Mouse (Mus musculus) spleen, embryonic (tissue): ENCODE data around the gene Tbcc.
"Not testable (repeated sequence)": the region's sequence is repeated elsewhere in the genome, so short reads cannot be mapped to it uniquely, and the experiment has no call there.

Experiments
- CTCF ChIA-PET: fragments of 350-600 bp; sonication (Branson Sonifier 250); formaldehyde crosslinking; loops from one replicate; lab custom pipeline; 2022; lab: Charles Lee

The Tbcc gene

DNA sequence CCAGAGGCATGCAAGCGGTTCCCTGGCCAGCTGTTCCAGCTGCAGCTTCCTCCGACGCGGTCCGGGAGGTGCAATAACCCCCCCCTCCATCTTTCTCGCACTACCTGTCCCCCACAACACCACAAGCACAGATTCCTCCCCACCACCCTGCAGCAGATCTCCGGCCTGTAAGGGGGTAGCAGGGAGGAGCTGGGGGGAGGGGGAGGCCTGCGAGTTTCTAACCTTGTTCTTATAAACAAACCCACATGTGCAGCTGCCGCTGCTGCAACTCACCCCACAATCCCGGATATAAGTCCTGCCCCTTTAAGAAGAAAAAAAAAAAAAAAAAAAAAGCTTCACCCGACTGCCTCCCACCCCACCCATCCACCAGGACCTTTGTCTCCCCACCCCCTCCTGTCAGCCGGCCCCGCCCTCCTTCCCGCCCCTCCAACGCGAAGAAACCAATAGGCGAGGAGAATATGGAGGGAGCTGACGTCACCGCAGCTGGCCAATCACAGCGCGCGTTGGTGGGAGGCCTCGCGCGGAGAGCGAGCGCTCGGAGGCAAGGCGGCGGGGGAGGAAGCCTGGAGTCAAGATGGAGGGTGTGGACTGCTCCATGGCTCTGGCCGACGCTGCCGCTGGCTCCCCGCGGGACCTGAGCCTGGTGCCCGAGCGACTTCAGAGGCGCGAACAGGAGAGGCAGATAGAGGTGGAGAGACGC is at the start of gene Tbcc:
Gene Tbcc, plus strand, starts transcription at position 569 of the 700 bp plus-strand sequence.
- CTCF ChIA-PET, result interaction anchor here (0.6 kb wide), 4 partner anchors 32 to 1447 kb away, joined by 3 to 5 read pairs (median 4); partner anchors contain the start of gene 2310039H08Rik

DNA sequence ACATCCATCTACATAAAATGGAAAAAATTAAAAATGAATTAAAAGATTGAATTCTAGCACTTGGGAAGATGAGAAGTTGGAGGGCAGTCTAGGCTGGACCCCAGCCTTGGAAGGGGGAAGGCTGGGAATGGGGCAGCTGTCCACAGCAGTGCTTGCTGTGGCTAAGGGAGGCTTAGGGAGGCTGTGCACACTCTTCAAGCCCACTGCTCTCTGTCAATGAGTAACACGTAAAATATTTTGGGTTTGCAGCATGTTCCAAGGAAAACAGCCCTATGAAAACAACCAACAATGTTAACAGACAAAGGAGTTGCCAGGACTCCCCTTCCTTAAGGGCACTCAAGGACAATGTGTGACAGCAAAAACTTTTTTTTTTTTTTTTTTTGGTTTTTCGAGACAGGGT is 47.5 kb upstream of the Tbcc start:
- CTCF ChIA-PET, result no interaction called here

DNA sequence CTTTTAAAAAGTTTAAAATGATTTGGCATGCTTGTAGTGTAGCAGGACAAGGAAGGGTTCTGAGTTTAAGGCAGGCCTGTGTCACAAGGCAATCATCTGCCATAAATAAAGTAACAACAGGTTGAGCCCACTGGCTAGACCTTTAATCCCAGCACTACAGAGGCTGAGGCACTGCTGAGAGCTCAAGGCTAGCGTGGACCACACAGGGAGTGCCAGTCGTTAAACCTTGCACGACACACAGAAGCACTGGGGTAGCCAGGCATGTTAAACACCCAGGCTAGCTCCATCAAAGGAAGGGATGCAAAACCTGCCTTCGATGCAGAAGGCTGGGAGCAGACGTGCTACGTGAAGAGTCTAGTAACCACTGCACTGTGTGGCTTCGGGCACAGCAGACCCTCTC is 46.8 kb upstream of the Tbcc start:
- CTCF ChIA-PET, result no interaction called here

DNA sequence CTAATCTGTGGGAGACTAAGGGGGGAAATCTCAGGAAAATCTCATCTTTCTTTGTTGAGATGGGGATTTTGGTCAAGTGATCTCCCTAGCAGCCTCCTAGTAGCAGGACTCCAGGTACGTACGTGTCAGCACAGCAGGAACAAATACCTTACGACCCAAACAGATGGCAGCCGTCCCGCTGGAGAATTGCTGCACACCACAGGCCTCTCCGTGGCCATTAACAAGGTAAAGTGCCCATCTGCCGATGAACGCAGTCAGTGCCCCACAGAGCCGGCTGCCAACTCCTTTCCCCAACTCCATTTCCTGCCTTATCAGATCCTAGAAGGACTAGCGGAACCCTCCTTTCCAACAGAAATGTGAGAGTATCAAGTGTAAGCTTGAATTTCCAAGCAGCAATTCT is 45.7 kb upstream of the Tbcc start:
- CTCF ChIA-PET, result no interaction called here

- CTCF ChIA-PET, result no interaction called here
Measured at GRCm38 (mm10) chr17:46845262-46845661, 45.2 kb upstream of the Tbcc start.

GRCm38 (mm10) chr17:46846573-46846972 is 43.9 kb upstream of the Tbcc start:
- CTCF ChIA-PET, result not testable (repeated sequence)

DNA sequence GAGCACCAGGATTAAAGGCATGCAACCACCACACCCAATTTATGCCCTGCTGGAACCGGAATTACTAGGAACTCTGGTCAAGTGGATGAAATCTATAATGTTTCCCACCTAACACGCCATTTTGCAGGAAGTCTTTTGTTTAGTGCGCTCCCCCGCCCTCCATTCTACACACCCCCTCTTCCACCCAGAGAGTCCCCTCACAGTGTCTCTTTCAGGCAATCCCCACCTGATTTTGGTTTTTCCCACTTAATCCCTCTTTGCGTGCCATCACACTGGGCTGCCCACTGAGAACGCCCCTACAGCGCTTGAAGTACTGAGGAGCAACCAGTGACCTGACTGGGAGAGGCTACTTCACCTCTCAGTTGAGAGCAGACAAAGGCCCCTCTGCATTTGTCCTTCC is 43.3 kb upstream of the Tbcc start:
- CTCF ChIA-PET, result no interaction called here

DNA sequence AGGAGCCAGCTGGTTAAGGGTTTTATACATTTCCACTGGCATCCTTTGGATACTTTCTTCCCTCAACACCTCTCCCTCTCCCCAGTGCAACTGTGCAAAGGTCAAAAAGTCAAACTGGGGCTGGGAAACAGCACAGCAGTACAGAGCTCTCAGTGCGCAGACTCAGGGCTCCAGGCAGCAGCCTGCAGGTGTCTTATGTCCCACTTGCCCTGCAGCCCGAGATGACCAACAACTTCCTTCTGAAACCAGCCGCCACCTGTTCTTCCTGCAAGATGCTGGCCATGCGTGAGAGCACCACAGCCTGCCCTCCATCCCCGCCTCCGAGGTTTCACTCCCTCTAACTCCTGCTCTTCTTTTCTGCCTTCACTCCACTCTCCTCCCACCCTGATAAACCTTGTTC is 37.8 kb upstream of the Tbcc start:
- CTCF ChIA-PET, result interaction anchor here (0.6 kb wide), 1 partner anchor 1296 kb away, joined by 3 read pairs; no protein-coding TSS in a partner anchor

- CTCF ChIA-PET, result interaction anchor here (0.6 to 0.7 kb wide), 3 partner anchors 43 to 479 kb away, joined by 3 to 5 read pairs (median 4); partner anchors contain the start of gene Rrp36
Measured at GRCm38 (mm10) chr17:46853281-46853680, 37.2 kb upstream of the Tbcc start.

- CTCF ChIA-PET, result no interaction called here
Measured at GRCm38 (mm10) chr17:46854096-46854495, 36.4 kb upstream of the Tbcc start.

- CTCF ChIA-PET, result no interaction called here
Measured at GRCm38 (mm10) chr17:46854640-46855110, 35.8 kb upstream of the Tbcc start.

GRCm38 (mm10) chr17:46855328-46856106 is 35.0 kb upstream of the Tbcc start:
- CTCF ChIA-PET, result interaction anchor here (0.6 to 0.9 kb wide), 2 partner anchors 29 to 31 kb away, joined by 3 to 9 read pairs; no protein-coding TSS in a partner anchor

DNA sequence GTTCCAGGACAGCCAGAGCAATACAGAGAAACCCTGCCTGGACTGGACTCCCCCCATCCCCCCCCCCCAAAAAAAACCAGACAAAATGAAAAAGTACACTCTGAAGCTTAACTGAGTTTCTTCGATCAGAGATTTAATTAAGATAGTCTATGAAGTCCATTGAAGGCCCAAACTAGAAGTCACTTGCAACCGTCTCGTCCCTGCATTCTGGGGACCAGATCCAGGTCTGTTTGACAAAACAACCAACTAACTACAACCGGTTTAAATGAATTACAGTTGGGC is 34.4 kb upstream of the Tbcc start:
- CTCF ChIA-PET, result interaction anchor here (0.6 to 0.9 kb wide), 3 partner anchors 30 to 35 kb away, joined by 3 to 9 read pairs (median 6); no protein-coding TSS in a partner anchor

- CTCF ChIA-PET, result interaction anchor here (0.6 to 0.9 kb wide), 3 partner anchors 30 to 34 kb away, joined by 3 to 9 read pairs (median 6); no protein-coding TSS in a partner anchor
Measured at GRCm38 (mm10) chr17:46856471-46857360, 33.8 kb upstream of the Tbcc start.

DNA sequence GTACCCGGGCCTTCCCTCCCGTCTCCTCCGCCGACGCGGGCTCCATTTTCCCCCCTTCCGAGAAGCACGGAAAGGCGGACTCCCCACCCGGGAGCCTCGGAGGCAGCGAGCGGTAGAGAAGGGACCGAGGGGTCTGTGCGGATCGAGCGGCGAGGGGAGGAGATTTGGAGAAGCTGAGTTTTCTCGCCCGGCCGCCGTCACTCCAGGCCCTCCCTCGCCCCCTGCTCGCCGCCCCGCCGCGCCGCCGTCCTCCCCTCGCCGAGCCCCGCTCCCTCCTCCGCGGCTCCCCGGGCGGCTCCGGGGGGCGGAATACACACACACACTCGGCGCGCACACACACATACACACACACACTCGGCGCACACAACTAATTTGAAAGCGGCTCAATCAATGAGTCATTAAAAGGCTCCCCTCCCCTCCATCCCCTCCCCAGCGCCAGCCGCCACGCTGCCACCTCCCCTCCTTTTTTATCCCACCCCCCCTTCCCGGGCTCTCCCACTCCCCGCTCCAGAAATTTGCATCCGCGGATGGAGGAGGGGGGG is 33.1 kb upstream of the Tbcc start:
- CTCF ChIA-PET, result no interaction called here

DNA sequence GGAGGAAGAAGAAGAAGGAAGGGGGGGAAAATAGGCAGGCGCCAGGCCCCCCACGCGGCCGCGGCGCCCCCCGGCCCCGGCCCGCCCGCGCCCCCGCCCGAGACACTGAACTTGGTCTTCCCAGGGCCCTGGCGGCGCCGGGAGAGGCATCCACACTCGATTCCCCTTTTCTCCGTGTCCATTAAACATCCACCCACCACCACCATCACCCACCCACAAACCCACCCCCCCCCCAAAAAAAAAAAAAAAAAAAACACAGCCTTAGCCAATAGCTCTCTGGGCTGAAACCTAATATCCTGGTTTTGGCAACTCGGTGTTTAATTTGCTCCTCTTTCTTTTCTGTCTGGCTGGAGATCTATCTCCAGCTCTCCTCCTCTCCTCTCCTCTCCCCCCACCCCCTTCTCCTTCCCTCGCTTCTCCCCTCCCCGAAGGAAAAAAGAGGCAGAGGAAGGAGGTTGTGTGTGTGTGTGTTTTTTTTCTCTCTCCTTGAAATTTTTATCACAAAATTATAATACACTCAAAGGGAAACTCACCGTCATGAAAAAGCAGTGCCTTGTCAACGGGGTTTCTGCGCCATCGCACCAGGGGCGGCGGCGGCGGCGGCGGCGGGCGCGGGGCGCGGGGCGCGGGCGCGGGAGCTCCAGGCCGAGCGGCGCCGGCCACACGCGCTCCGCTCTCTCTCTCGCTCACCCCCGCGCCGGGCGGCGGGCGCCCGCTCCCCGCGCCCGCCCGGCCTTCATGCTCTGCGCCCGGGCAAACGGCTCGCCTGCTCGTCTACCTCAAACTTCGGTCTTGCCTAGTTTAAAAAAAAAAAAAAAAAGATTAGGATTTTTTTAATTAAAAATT is 32.4 kb upstream of the Tbcc start, which contains the start of gene Bicral:
Gene Bicral, minus strand, starts transcription at position 580 of the 846 bp plus-strand sequence.
- CTCF ChIA-PET, result interaction anchor here (0.6 to 0.7 kb wide), 3 partner anchors 22 to 32 kb away, joined by 3 to 4 read pairs (median 3); partner anchors contain the start of gene Tbcc

DNA sequence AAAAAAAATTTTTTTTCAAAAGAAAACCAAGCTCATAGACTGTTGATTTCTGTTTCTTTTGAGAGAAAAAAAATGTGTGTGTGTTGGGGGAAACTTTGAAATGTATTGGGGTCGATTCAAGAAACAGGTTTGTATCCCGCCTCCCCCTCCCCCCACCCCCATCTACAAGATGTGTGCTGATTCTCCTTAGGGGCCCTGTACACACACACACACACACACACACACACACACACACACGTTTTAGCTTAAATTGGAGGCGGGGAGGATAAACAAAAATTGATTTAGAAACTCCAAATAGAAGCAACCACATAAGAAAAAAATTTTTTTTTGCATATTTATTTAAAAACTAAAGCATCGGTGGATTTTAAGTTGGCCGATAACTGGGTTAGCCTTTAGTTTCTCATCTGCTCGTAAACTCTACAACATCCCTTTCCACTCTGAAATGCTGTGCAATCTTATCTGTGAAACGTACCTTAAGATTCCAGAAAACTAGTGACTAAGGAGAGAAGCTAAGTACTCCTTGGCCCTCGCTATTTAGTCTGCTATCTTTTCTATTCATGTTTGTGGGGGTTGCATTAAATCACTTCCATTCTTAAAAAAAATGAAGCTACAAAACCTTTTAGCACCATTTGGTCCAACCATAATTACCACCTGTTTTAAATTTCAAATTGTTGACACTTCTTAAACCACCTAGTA is 31.6 kb upstream of the Tbcc start:
- CTCF ChIA-PET, result interaction anchor here (0.6 to 0.7 kb wide), 3 partner anchors 22 to 339 kb away, joined by 3 to 4 read pairs (median 3); partner anchors contain the start of gene Tbcc

GRCm38 (mm10) chr17:46860120-46860519 is 30.4 kb upstream of the Tbcc start:
- CTCF ChIA-PET, result no interaction called here

GRCm38 (mm10) chr17:46864566-46865195 is 25.8 kb upstream of the Tbcc start:
- CTCF ChIA-PET, result interaction anchor here (0.6 kb wide), 1 partner anchor 1720 kb away, joined by 4 read pairs; no protein-coding TSS in a partner anchor
